Mouse (Mus musculus): Measurements from ENCODE around the gene Acss2.

Acss2 gene

GRCm38 (mm10) chr2:155517455-155518423 is at the start of gene Acss2, which contains the start of gene Ggt7:
Gene Acss2 (plus strand): TSS chr2:155517948.
Gene Ggt7 (minus strand): TSS chr2:155518237.
- DNase-seq (ENCODE audit: low read depth, low spot score) = peak; percentile 97

GRCm38 (mm10) chr2:155472671-155473569 is 44.8 kb upstream of the Acss2 start:
- peak; percentile 17 for DNase-seq (ENCODE audit: low read depth, low spot score)

- peak; percentile 65 for DNase-seq (ENCODE audit: low read depth, low spot score)
Observed at GRCm38 (mm10) chr2:155473570-155474088, 44.1 kb upstream of the Acss2 start, which contains the start of gene Ncoa6. Gene Ncoa6 (minus strand): TSS chr2:155473894.

- peak; percentile 59 for DNase-seq (ENCODE audit: low read depth, low spot score)
Observed at GRCm38 (mm10) chr2:155482021-155482420, 35.7 kb upstream of the Acss2 start.

GRCm38 (mm10) chr2:155490998-155491397 is 26.8 kb upstream of the Acss2 start:
- no peak for DNase-seq (ENCODE audit: low read depth, low spot score)

GRCm38 (mm10) chr2:155502596-155502995 is 15.2 kb upstream of the Acss2 start:
- DNase-seq (ENCODE audit: low read depth, low spot score) = no peak

- DNase-seq (ENCODE audit: low read depth, low spot score) = peak; percentile 67
Observed at GRCm38 (mm10) chr2:155504440-155505355, 13.1 kb upstream of the Acss2 start.

- DNase-seq (ENCODE audit: low read depth, low spot score) = no peak
Observed at GRCm38 (mm10) chr2:155505811-155506210, 11.9 kb upstream of the Acss2 start.

GRCm38 (mm10) chr2:155507721-155508470 is 9.9 kb upstream of the Acss2 start:
- no peak for DNase-seq (ENCODE audit: low read depth, low spot score)

- DNase-seq (ENCODE audit: low read depth, low spot score) = peak; percentile 37
Observed at GRCm38 (mm10) chr2:155512479-155512878, 5.3 kb upstream of the Acss2 start.

GRCm38 (mm10) chr2:155513543-155513942 is 4.2 kb upstream of the Acss2 start:
- DNase-seq (ENCODE audit: low read depth, low spot score) = no peak

- DNase-seq (ENCODE audit: low read depth, low spot score) = peak; percentile 56
Observed at GRCm38 (mm10) chr2:155514666-155515065, 3.1 kb upstream of the Acss2 start.

GRCm38 (mm10) chr2:155515941-155516340 is 1.8 kb upstream of the Acss2 start:
- DNase-seq (ENCODE audit: low read depth, low spot score) = peak; percentile 57

GRCm38 (mm10) chr2:155518531-155519270 is 953 bp downstream of the Acss2 start:
- no peak for DNase-seq (ENCODE audit: low read depth, low spot score)

GRCm38 (mm10) chr2:155523706-155524105 is 6.0 kb downstream of the Acss2 start:
- no peak for DNase-seq (ENCODE audit: low read depth, low spot score)

GRCm38 (mm10) chr2:155524378-155524777 is 6.6 kb downstream of the Acss2 start:
- DNase-seq (ENCODE audit: low read depth, low spot score) = no peak

GRCm38 (mm10) chr2:155527367-155527766 is 9.6 kb downstream of the Acss2 start:
- no peak for DNase-seq (ENCODE audit: low read depth, low spot score)

- DNase-seq (ENCODE audit: low read depth, low spot score) = no peak
Observed at GRCm38 (mm10) chr2:155536292-155536691, 18.5 kb downstream of the Acss2 start.

All from retina, postnatal 7 days (tissue).